Mouse (Mus musculus): Measurements from ENCODE around the gene Limch1. TPM values are rescaled to one million over a fixed set of nuclear protein-coding genes. Genes with fewer than 3 reads are reported as not detected.

Gene Limch1
- total and polyA plus RNA-seq, 3 experiments, result 9.8 to 93.7 (median 69.3) TPM

- DNase-seq, result no peak
These were observed 136.3 kb downstream of the Limch1 start for GRCm38 (mm10) chr5:66881901-66882341.

GRCm38 (mm10) chr5:66882718-66883117 is 137.1 kb downstream of the Limch1 start:
- no peak for DNase-seq

- no peak for DNase-seq
These were observed 138.9 kb downstream of the Limch1 start for GRCm38 (mm10) chr5:66884505-66884904.

- DNase-seq, result no peak
These were observed 140.9 kb downstream of the Limch1 start for GRCm38 (mm10) chr5:66886410-66887120.

GRCm38 (mm10) chr5:66888061-66888460 is 142.4 kb downstream of the Limch1 start:
- no peak for DNase-seq

- DNase-seq, result peak; percentile 83
These were observed 143.7 kb downstream of the Limch1 start for GRCm38 (mm10) chr5:66889337-66889736.

- no peak for DNase-seq
These were observed 150.0 kb downstream of the Limch1 start for GRCm38 (mm10) chr5:66895440-66896120.

GRCm38 (mm10) chr5:66897584-66897983 is 152.0 kb downstream of the Limch1 start:
- DNase-seq, result no peak

GRCm38 (mm10) chr5:66898252-66898651 is 152.6 kb downstream of the Limch1 start:
- DNase-seq, result no peak

GRCm38 (mm10) chr5:66898811-66899430 is 153.3 kb downstream of the Limch1 start:
- DNase-seq, result no peak

- no peak for DNase-seq
These were observed 155.5 kb downstream of the Limch1 start for GRCm38 (mm10) chr5:66901116-66901515.

GRCm38 (mm10) chr5:66904835-66905234 is 159.2 kb downstream of the Limch1 start:
- DNase-seq, result no peak

GRCm38 (mm10) chr5:66908883-66909282 is 163.3 kb downstream of the Limch1 start:
- no peak for DNase-seq

- DNase-seq, result no peak
These were observed 164.3 kb downstream of the Limch1 start for GRCm38 (mm10) chr5:66909962-66910361.

- no peak for DNase-seq
These were observed 165.0 kb downstream of the Limch1 start for GRCm38 (mm10) chr5:66910610-66911009.

GRCm38 (mm10) chr5:66911068-66911467 is 165.4 kb downstream of the Limch1 start:
- DNase-seq, result no peak

GRCm38 (mm10) chr5:66913791-66914190 is 168.2 kb downstream of the Limch1 start:
- DNase-seq, result no peak

- no peak for DNase-seq
These were observed 172.0 kb downstream of the Limch1 start for GRCm38 (mm10) chr5:66917353-66918315.

- DNase-seq, result peak; percentile 15
These were observed 173.0 kb downstream of the Limch1 start for GRCm38 (mm10) chr5:66918316-66919305.

GRCm38 (mm10) chr5:66922582-66922981 is 177.0 kb downstream of the Limch1 start:
- DNase-seq, result peak; percentile 73

GRCm38 (mm10) chr5:66929291-66929690 is 183.7 kb downstream of the Limch1 start:
- DNase-seq, result peak; percentile 47
